Mouse (Mus musculus) intestine, embryonic 15.5 days (tissue): ENCODE measurements around the gene Ufc1. TPM values are rescaled to one million over a fixed set of nuclear protein-coding genes. Genes with fewer than 3 reads are reported as not detected.

Experiments used
- ATAC-seq: fragments of 200-750 bp; cut with Nextera tagmentation; 2 replicates; pipeline ENCODE4 v1.8.0; 2017; ENCODE audit warnings: moderate TSS enrichment, moderate library complexity
- H3K27ac ChIP-seq: fragments of 300-500 bp; sonication (generic); 2 replicates; pipeline ENCODE4 v1.5.1; 2015; ENCODE audit warnings: mild to moderate bottlenecking, inconsistent platforms
- H3K27me3 ChIP-seq: fragments of 300-500 bp; sonication (generic); replicated peaks from 2 replicates; pipeline ENCODE4 v1.6.1; 2015; ENCODE audit warnings: inconsistent platforms
- H3K36me3 ChIP-seq: fragments of 300-500 bp; sonication (generic); 2 replicates; pipeline ENCODE4 v1.6.1; 2015; ENCODE audit warnings: inconsistent platforms
- H3K4me1 ChIP-seq: fragments of 300-500 bp; sonication (generic); replicated peaks from 2 replicates; pipeline ENCODE4 v1.6.1; 2015; ENCODE audit warnings: inconsistent platforms
- H3K4me2 ChIP-seq: fragments of 300-500 bp; sonication (generic); replicated peaks from 2 replicates; pipeline ENCODE4 v1.6.1; 2015; ENCODE audit warnings: mild to moderate bottlenecking, inconsistent platforms
- H3K4me3 ChIP-seq: fragments of 300-500 bp; sonication (generic); replicated peaks from 2 replicates; pipeline ENCODE4 v1.5.1; 2015; ENCODE audit warnings: inconsistent platforms
- H3K9ac ChIP-seq: fragments of 300-500 bp; sonication (generic); 2 replicates; pipeline ENCODE4 v1.6.1; 2015; ENCODE audit warnings: inconsistent platforms
- H3K9me3 ChIP-seq: fragments of 300-500 bp; sonication (generic); 2 replicates; pipeline ENCODE4 v1.6.1; 2016; ENCODE audit warnings: inconsistent platforms
- WGBS: fragments of 180-500 bp; shearing (Covaris S2); methylation state at CpG from one replicate; pipeline ENCODE4 v1.1.7; 2015; 5-methylcytosine and 5-hydroxymethylcytosine counted together
- polyA plus RNA-seq: library from polyadenylated mRNA; unstranded; fragments of >200 nt; fragmentation: Nextera tagmentation; extraction: Ambion mirVana; gene quantifications from 2 replicates; pipeline ENCODE4 v1.2.1, GENCODE M21; 2015

The Ufc1 gene
- polyA plus RNA-seq, 1 experiment from 2014 or later, result 108 TPM

DNA sequence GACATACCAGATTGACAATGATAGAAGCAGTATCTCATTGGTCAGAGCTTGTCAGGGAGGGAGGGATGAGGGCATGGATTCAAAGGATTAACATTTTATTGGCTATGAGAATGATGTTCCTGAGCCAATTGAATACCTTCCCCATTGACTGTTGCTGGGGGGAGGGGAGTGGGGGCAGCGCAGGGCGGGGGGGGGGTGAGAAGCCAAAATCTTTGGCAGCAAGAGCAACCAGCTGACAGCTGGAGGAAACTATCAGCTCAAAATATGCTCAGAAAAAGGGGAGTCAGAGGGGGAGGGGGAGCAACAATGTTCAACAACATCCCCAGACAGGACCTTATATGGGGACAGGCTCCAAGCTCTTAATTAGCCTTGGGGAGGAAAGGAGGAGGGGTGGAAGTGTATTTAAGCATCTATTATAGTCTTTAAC lies 31.6 kb downstream of the Ufc1 start:
- 7% methylated on average over 2 of the region's 2 CpGs for WGBS
- peak overlapping the region; percentile 54 for H3K4me2 ChIP-seq
- no peak overlapping the region for H3K4me3 ChIP-seq

DNA sequence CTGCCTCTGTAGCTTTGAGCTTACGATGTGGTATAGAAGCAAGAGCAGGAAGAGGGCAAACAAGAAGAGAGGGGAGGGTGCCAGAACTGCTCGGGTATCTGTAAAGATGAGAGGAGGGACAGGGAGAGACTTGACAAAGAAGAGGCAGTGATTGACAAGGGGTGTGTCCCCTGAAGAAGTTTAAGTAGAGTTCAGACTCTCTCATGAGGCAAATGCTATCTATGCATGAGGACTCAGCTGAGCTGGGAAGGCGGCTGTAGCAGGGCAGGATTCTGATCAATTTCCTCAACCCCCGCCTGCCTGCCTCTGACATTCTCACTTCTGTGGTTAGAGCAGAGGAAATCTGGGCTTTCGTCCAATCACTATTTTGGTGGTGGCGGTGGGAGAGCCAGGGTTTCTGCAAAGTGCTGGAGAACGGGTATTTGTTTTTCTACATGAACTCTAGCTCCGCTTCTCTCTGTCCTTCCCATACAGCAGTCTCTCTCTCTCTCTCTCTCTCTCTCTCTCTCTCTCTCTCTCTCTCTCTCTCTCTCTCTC lies 32.2 kb downstream of the Ufc1 start:
- peak overlapping the region; percentile 6 for H3K4me3 ChIP-seq
- H3K36me3 ChIP-seq, result peaks cover 5% of the 10 kb centered on the region; the same call in 1 of the 2 replicates
- H3K9me3 ChIP-seq, result no peaks in the 10 kb centered on the region
- peak overlapping the region; percentile 54 for H3K4me2 ChIP-seq
- peak; percentile 71 for ATAC-seq
- peak overlapping the region; percentile 88 for H3K27ac ChIP-seq
- 8% methylated on average over 8 of the region's 8 CpGs for WGBS
- H3K9ac ChIP-seq, result peak overlapping the region; percentile 20; the same call in 1 of the 2 replicates
- no peaks in the 10 kb centered on the region for H3K27me3 ChIP-seq
- peaks cover 11% of the 10 kb centered on the region for H3K4me1 ChIP-seq

More for the DNA sequence above, 31.6 kb downstream of the Ufc1 start:
- no peak overlapping the region for H3K9ac ChIP-seq
- no peaks in the 10 kb centered on the region for H3K9me3 ChIP-seq
- ATAC-seq, result peak; percentile 88
- H3K36me3 ChIP-seq, result peaks cover 5% of the 10 kb centered on the region; the same call in 1 of the 2 replicates
- H3K4me1 ChIP-seq, result peaks cover 11% of the 10 kb centered on the region
- peak overlapping the region; percentile 88 for H3K27ac ChIP-seq
- H3K27me3 ChIP-seq, result no peaks in the 10 kb centered on the region

DNA sequence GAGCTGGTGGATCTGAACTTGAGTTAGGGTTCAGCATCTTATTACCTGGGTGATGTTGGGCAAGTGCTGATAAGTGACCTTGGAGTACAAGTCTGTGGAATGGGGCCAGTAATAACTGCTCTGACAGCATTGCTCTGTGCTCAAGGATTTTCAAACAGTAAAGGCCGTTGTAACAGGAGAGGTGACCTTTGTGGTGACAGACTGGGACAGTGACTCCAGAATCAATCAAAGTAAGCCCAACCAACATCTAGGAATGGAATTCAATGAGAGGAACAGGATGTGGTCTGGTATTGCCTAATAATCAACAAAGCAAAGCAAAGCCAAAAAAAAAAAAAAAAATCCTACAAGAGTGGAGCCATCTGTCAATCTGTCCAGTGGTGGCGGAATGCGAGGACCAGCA lies 34.5 kb downstream of the Ufc1 start:
- Histone ChIP-seq H3K27me3 (no peaks in the 10 kb centered on the region), H3K27ac (no peak overlapping the region), H3K4me1 (peaks cover 11% of the 10 kb centered on the region), H3K4me2 (no peak overlapping the region), H3K36me3 (peaks cover 5% of the 10 kb centered on the region; the same call in 1 of the 2 replicates), H3K4me3 (no peak overlapping the region), H3K9ac (no peak overlapping the region), H3K9me3 (no peaks in the 10 kb centered on the region)
- ATAC-seq, result no peak
- WGBS, result 57% methylated on average over 3 of the region's 3 CpGs

DNA sequence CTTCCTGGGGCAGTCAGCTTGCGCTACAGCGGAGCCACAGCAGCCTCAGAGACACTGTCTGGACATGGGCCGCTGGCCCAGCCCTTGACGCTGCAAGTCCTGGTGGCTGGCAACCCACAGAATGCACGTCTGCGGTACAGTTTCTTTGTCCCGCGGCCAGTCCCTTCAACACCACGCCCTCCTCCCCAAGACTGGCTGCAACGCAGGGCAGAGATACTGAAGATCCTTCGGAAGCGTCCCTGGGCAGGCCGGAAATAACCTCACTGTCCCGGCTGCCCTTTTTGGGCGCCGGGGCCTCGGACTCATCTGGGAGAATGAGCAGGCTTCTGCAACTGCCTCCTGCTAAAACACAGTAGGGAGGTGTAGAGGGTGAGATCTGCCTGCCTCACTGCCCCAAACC lies 35.9 kb downstream of the Ufc1 start:
- no peaks in the 10 kb centered on the region for H3K27me3 ChIP-seq
- ATAC-seq, result no peak
- no peak overlapping the region for H3K4me3 ChIP-seq
- H3K27ac ChIP-seq, result no peak overlapping the region
- 79% methylated on average over 17 of the region's 17 CpGs for whole genome bisulfite sequencing
- no peak overlapping the region for H3K9ac ChIP-seq
- no peak overlapping the region for H3K4me2 ChIP-seq
- H3K9me3 ChIP-seq, result no peaks in the 10 kb centered on the region
- H3K36me3 ChIP-seq, result peaks cover 5% of the 10 kb centered on the region; the same call in 1 of the 2 replicates
- peaks cover 11% of the 10 kb centered on the region for H3K4me1 ChIP-seq

DNA sequence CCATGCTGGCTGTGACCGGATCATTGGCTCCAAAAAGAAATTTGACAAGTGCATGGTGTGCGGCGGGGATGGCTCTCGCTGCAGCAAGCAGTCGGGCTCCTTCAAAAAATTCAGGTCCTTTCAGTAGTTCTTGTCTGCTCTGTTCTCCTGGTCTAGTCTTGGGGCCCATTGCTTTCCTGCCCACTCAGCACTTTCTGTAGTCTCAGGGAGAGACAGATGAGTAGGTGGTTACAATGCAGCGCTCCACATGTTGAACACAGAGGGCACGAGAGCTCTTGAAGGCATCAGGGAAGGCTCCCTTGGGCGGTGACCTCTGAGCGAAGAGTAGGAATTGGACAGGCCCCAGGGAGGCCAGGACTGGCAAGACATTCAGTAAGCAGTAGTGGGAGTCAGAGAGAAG lies 37.0 kb downstream of the Ufc1 start:
- Histone ChIP-seq H3K9me3 (no peaks in the 10 kb centered on the region), H3K9ac (no peak overlapping the region), H3K4me1 (peaks cover 9% of the 10 kb centered on the region), H3K4me2 (no peak overlapping the region), H3K27ac (no peak overlapping the region), H3K36me3 (peaks cover 8% of the 10 kb centered on the region; the same call in 1 of the 2 replicates), H3K4me3 (no peak overlapping the region), H3K27me3 (no peaks in the 10 kb centered on the region)
- 87% methylated on average over 9 of the region's 9 CpGs for WGBS
- no peak for ATAC-seq

DNA sequence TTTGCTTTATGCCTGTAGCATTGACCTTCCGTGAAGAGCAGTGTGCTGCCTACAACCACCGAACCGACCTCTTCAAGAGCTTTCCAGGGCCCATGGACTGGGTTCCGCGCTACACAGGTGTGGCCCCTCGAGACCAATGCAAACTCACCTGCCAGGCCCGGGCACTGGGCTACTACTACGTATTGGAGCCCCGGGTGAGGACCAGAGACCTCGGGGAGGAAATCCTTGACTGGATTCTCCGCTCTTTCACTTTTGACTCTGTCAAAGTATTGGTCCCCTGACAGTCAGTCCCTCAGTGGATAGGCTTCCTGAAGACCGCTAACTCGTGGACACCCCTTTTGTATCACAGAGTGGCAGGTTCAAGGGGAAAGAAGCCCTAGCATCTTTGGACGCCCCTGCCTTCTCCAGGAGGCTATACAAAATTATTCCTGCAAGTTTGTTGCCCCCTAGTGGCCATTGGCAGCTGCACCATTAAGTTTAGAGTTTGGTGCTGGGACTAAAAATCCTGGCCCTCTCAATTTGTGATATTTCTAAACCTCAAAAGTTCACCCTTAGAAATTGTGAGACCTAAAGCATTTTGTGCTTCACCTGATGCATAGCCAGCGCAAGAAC lies 37.8 kb downstream of the Ufc1 start:
- no peak overlapping the region for H3K4me2 ChIP-seq
- ATAC-seq, result peak; percentile 24; the same call in 1 of the 2 replicates
- peaks cover 8% of the 10 kb centered on the region; the same call in 1 of the 2 replicates for H3K36me3 ChIP-seq
- 0 out of 2 replicates have a peak, but pooled peaks cover 8% of the 10 kb centered on the region for H3K4me1 ChIP-seq
- no peak overlapping the region for H3K9ac ChIP-seq
- H3K27ac ChIP-seq, result no peak overlapping the region
- 61% methylated on average over 15 of the region's 15 CpGs for WGBS
- no peaks in the 10 kb centered on the region for H3K27me3 ChIP-seq
- H3K4me3 ChIP-seq, result no peak overlapping the region
- H3K9me3 ChIP-seq, result no peaks in the 10 kb centered on the region

DNA sequence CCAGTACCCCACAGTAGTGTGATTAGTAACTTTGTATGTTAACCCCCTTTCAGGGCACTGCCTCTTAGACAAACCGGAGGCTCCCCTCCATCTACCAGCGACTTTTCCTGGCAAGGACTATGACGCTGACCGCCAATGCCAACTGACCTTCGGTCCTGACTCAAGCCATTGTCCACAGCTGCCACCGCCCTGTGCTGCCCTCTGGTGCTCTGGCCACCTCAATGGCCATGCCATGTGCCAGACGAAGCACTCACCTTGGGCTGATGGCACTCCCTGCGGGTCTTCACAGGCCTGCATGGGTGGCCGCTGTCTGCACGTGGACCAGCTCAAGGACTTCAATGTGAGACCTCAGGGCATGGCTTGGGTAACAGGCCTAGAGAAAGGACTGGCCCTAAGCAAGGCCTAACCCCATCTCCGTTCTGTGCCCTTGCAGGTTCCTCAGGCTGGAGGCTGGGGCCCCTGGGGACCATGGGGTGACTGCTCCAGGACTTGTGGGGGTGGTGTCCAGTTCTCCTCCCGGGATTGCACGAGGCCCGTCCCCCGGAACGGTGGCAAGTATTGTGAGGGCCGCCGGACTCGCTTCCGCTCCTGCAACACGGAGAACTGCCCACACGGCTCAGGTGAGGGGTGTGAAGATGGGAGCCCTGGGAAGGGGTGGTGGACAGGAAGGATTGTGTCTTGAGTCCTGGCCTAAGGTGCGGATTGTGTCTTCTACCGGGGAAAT lies 38.6 kb downstream of the Ufc1 start:
- H3K4me1 ChIP-seq, result peaks cover 15% of the 10 kb centered on the region
- H3K9me3 ChIP-seq, result no peaks in the 10 kb centered on the region
- WGBS, result 89% methylated on average over 24 of the region's 24 CpGs
- H3K4me3 ChIP-seq, result no peak overlapping the region
- ATAC-seq, result no peak
- no peak overlapping the region for H3K4me2 ChIP-seq
- H3K9ac ChIP-seq, result no peak overlapping the region
- H3K27ac ChIP-seq, result no peak overlapping the region
- no peaks in the 10 kb centered on the region for H3K27me3 ChIP-seq
- H3K36me3 ChIP-seq, result peaks cover 8% of the 10 kb centered on the region; the same call in 1 of the 2 replicates

DNA sequence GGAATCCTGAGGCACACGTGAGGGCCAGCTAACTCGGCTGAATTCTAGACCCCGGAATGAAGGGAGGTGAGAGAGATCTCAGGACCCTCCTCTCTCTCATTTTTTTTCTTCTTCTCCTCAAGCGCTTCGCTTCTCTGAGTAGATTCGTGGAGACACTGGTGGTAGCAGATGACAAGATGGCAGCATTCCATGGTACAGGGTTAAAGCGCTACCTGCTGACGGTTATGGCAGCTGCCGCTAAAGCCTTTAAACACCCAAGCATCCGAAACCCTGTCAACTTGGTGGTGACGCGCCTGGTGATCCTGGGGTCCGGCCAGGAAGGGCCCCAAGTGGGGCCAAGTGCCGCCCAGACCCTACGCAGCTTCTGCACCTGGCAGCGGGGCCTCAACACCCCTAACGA lies 42.4 kb downstream of the Ufc1 start:
- peak overlapping the region; percentile 64 for H3K4me2 ChIP-seq
- H3K9me3 ChIP-seq, result no peaks in the 10 kb centered on the region
- H3K4me3 ChIP-seq, result peak overlapping the region; percentile 35; the same call in 1 of the 2 replicates
- 58% methylated on average over 17 of the region's 17 CpGs for WGBS
- peaks cover 40% of the 10 kb centered on the region for H3K4me1 ChIP-seq
- H3K9ac ChIP-seq, result peak overlapping the region; percentile 39
- ATAC-seq, result no peak
- 0 out of 2 replicates have a peak, but pooled peaks cover 3% of the 10 kb centered on the region for H3K36me3 ChIP-seq
- 0 out of 2 replicates have a peak, but pooled peaks cover 4% of the 10 kb centered on the region for H3K27me3 ChIP-seq
- peak overlapping the region; percentile 83 for H3K27ac ChIP-seq

DNA sequence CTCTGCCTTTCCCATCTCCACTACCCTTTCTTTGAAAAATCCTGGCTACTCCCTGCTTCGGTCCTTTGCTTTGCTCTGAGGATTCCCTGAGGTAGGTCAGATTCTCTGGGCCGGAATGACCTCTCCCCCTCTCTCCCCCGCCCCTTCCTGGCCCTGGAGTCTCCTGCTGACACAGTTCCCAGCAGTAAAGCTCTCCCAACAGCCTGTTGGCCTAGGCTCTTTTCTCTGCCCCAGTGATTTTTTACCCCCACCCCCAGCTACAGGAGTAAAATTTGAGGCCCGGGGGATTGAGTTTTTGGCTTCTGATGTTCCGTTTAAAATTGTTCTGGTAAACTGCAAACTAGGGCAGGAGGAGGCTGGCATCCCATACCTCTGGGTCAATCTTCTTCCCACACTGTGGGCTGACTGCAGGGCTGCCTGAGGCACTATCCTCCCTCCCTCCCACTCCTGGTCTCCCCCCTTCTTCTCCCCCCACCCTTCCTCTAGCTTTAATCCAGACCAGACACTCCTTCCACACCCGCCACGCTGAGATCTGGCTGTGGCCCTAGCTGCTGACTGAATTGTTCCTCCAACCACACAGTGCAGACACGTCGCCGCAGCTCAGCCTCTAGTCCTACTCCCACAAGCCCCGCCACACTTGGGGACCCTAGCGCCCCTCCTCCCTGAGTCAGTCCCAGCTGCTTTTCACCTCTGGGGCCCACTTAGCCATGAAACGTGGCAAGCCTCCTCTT lies 43.1 kb downstream of the Ufc1 start:
- Histone ChIP-seq H3K27ac (peak overlapping the region; percentile 83), H3K36me3 (0 out of 2 replicates have a peak, but pooled peaks cover 3% of the 10 kb centered on the region), H3K4me2 (peak overlapping the region; percentile 64), H3K9me3 (no peaks in the 10 kb centered on the region), H3K27me3 (0 out of 2 replicates have a peak, but pooled peaks cover 4% of the 10 kb centered on the region), H3K9ac (peak overlapping the region; percentile 39), H3K4me3 (peak overlapping the region; percentile 35), H3K4me1 (peaks cover 41% of the 10 kb centered on the region)
- 16% methylated on average over 13 of the region's 13 CpGs for WGBS
- ATAC-seq, result peak; percentile 11; the same call in 1 of the 2 replicates

DNA sequence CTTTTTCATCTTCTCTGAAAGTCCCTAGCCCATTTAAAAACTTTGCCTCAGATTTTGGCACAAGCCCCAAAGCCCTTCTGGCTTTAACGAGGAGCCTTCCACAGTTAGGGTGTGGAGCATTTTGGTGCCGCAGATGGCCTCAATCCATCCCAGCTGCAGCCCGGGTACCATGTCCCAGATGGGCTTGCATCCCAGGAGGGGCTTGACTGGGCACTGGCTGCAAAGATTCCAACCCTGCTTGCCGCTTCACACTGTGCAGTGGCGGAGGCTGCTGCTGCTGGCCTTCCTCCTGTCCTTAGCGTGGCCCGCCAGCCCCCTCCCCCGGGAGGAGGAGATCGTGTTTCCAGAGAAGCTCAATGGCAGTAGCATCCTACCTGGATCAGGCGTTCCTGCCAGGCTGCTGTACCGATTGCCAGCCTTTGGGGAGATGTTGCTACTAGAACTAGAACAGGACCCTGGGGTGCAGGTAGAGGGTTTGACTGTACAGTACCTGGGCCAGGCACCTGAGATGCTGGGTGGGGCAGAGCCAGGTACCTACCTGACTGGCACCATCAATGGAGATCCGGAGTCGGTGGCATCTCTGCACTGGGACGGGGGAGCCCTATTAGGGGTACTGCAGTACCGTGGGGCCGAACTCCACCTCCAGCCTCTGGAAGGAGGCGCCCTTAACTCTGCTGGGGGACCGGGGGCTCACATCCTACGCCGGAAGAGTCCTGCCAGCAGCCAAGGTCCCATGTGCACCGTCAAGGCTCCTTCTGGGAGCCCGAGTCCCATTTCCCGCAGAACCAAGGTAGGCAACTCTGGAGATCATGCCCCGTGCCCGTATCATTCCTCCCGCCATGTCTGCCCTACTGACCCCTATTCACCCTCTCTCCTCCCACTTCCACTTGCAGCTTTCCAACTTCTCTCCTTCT lies 43.9 kb downstream of the Ufc1 start, which contains the start of gene Ndufs2:
Gene Ndufs2 (minus strand): TSS at position 709 of the 914 bp plus-strand sequence.
- peak within 1 kb of the TSS; percentile 64 for H3K4me2 ChIP-seq
- peaks cover 46% of the 10 kb centered on the region for H3K4me1 ChIP-seq
- 0 out of 2 replicates have a peak, but pooled peaks cover 3% of the 10 kb centered on the region for H3K36me3 ChIP-seq
- H3K4me3 ChIP-seq, result peak within 1 kb of the TSS; percentile 35
- no peak for ATAC-seq
- 32% methylated on average over 26 of the region's 26 CpGs for WGBS
- H3K9me3 ChIP-seq, result no peaks in the 10 kb centered on the region
- H3K27me3 ChIP-seq, result 0 out of 2 replicates have a peak, but pooled peaks cover 4% of the 10 kb centered on the region
- peak within 1 kb of the TSS; percentile 83 for H3K27ac ChIP-seq
- peak within 1 kb of the TSS; percentile 39 for H3K9ac ChIP-seq
